Mouse (Mus musculus): ENCODE measurements around the gene Wdr3. TPM values are rescaled to one million over a fixed set of nuclear protein-coding genes. Genes with fewer than 3 reads are reported as not detected.
A peak's percentile ranks its signal among the peaks of the same experiment; 100 is the strongest.

Gene Wdr3
- total and polyA plus RNA-seq, 3 experiments: 4.2 to 95.8 (median 52.4) TPM

DNA sequence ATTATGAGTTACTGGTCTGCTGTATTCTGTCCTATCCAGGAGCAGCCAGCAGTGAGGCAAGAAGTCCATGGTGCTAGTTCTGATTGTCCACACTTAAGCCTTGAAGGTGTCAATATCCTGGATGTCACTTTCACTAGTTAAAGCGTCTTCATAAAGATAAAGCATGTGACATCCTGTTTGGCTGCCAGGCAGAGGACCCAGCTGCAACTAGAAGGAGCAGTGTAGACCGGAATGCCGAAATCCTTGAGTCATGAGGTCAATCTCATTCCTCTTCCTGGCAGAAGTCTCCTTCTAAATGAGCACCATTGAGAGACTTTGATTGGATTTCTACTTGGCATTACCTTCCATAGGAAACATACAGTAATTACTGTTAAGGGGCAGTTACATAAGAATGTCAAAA is 18.3 kb upstream of the Wdr3 start:
- ATAC-seq (ENCODE audit: extremely low read depth, insufficient number of reproducible peaks, low FRiP score, poor library complexity, severe bottlenecking) (no peak), DNase-seq (ENCODE audit: low spot score) (no peak)
- peaks cover 84% of the 10 kb centered on the region for H3K36me3 ChIP-seq (replicated peaks)
- H3K4me3 ChIP-seq (ENCODE audit: low read depth, low read length): no peak overlapping the region
- no peaks in the 10 kb centered on the region for H3K4me1 ChIP-seq (ENCODE audit: insufficient read depth, low read depth, low read length)
- no peaks in the 10 kb centered on the region for H3K27me3 ChIP-seq (ENCODE audit: insufficient read depth, low read length)
- TF ChIP-seq TAL1 (conservative IDR thresholded peaks at IDR 0.05; ENCODE audit: low read depth, low read length): no peak
- TF ChIP-seq GATA1 (IDR thresholded peaks at IDR 0.05; ENCODE audit: borderline replicate concordance, low read length): no peak
- TF ChIP-seq CTCF (IDR thresholded peaks at IDR 0.05; ENCODE audit: low read depth, low read length): no peak
- TF ChIP-seq POLR2AphosphoS5 (IDR thresholded peaks at IDR 0.05; ENCODE audit: insufficient replicate concordance, low read depth, low read length): no peak
- no peak for TF ChIP-seq GATA2 (IDR thresholded peaks at IDR 0.05; ENCODE audit: borderline replicate concordance, low read depth, low read length)
- H3K9me3 ChIP-seq (replicated peaks): no peaks in the 10 kb centered on the region

DNA sequence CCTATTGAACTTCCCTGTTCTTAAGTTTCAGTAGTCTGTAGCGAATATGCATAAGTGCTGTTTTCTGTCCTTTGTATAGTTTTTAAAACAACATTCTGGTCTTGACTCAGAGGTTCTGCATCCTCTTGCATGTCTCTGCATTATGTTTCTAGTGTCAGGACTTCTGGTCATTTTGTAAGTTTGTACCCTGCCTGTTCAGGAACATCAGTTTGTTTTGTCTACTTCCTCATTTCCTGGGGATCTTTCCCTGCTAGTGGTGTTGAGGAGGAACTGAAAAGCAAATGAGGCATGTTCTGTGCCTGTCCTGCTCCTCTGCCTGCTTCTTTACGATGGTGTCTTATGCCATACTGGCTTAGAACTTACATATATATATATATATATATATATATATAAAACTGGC is 13.8 kb upstream of the Wdr3 start:
- ATAC-seq (ENCODE audit: extremely low read depth, insufficient number of reproducible peaks, low FRiP score, poor library complexity, severe bottlenecking) (no peak), DNase-seq (ENCODE audit: low spot score) (no peak)
- H3K36me3 ChIP-seq (replicated peaks): peaks cover 92% of the 10 kb centered on the region
- no peaks in the 10 kb centered on the region for H3K4me1 ChIP-seq (ENCODE audit: insufficient read depth, low read depth, low read length)
- no peak overlapping the region for H3K4me3 ChIP-seq (ENCODE audit: low read depth, low read length)
- H3K9me3 ChIP-seq (replicated peaks): no peaks in the 10 kb centered on the region
- no peaks in the 10 kb centered on the region for H3K27me3 ChIP-seq (ENCODE audit: insufficient read depth, low read length)
- TF ChIP-seq TAL1 (conservative IDR thresholded peaks at IDR 0.05; ENCODE audit: low read depth, low read length) (no peak), POLR2AphosphoS5 (IDR thresholded peaks at IDR 0.05; ENCODE audit: insufficient replicate concordance, low read depth, low read length) (no peak), GATA1 (IDR thresholded peaks at IDR 0.05; ENCODE audit: borderline replicate concordance, low read length) (no peak), GATA2 (IDR thresholded peaks at IDR 0.05; ENCODE audit: borderline replicate concordance, low read depth, low read length) (no peak), CTCF (IDR thresholded peaks at IDR 0.05; ENCODE audit: low read depth, low read length) (no peak)

DNA sequence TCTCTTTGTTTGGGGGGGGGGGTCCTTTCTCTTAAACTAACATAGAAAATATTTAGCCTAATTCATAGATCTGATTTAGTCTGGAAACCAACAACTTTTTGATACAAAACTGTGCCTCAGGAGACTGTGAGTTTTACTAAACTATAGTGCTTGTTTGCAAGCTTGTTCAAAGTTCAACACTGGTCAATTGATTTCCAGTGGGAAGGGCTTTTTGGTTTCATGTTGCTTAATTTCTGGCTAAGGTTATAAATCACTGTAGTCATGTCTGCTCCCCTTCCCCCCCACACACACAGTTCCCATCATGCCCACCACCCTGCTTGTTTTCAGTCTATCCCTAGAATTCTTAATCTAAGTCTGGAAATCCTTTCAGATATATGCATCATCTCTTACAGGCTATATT is 2.8 kb upstream of the Wdr3 start:
- no peak for DNase-seq (ENCODE audit: low spot score)
- peaks cover 60% of the 10 kb centered on the region for H3K36me3 ChIP-seq (replicated peaks)
- TF ChIP-seq GATA2 (IDR thresholded peaks at IDR 0.05; ENCODE audit: borderline replicate concordance, low read depth, low read length) (no peak), TAL1 (conservative IDR thresholded peaks at IDR 0.05; ENCODE audit: low read depth, low read length) (no peak), GATA1 (IDR thresholded peaks at IDR 0.05; ENCODE audit: borderline replicate concordance, low read length) (no peak), POLR2AphosphoS5 (IDR thresholded peaks at IDR 0.05; ENCODE audit: insufficient replicate concordance, low read depth, low read length) (no peak), CTCF (IDR thresholded peaks at IDR 0.05; ENCODE audit: low read depth, low read length) (no peak)
- no peaks in the 10 kb centered on the region for H3K27me3 ChIP-seq (ENCODE audit: insufficient read depth, low read length)
- ATAC-seq (ENCODE audit: extremely low read depth, insufficient number of reproducible peaks, low FRiP score, poor library complexity, severe bottlenecking): no peak
- H3K4me1 ChIP-seq (ENCODE audit: insufficient read depth, low read depth, low read length): peaks cover 20% of the 10 kb centered on the region
- H3K4me3 ChIP-seq (ENCODE audit: low read depth, low read length): no peak overlapping the region
- no peaks in the 10 kb centered on the region for H3K9me3 ChIP-seq (replicated peaks)

DNA sequence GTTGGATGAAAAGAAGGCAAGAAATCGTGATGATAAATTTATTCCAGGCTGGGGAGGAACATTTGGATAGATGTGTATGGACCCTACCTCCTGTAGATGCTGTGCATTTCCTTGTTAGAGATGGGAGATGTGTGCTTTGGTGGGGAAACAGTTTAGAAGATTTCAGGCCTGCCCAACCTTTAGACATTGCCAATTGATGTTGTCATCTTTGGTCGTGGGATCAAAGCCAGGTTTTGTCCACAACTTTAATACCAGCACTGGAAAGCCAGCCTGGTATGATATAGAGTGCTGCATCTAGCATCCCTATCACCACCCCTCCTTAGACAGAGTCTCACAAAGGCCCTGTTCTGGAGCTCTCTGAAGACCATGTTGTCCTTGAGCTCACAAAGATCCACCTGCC is 1.3 kb upstream of the Wdr3 start:
- peaks cover 59% of the 10 kb centered on the region for H3K36me3 ChIP-seq (replicated peaks)
- H3K27me3 ChIP-seq (ENCODE audit: insufficient read depth, low read length): no peaks in the 10 kb centered on the region
- TF ChIP-seq CTCF (IDR thresholded peaks at IDR 0.05; ENCODE audit: low read depth, low read length) (no peak), POLR2AphosphoS5 (IDR thresholded peaks at IDR 0.05; ENCODE audit: insufficient replicate concordance, low read depth, low read length) (no peak)
- DNase-seq (ENCODE audit: low spot score) (no peak), ATAC-seq (ENCODE audit: extremely low read depth, insufficient number of reproducible peaks, low FRiP score, poor library complexity, severe bottlenecking) (no peak)
- peaks cover 23% of the 10 kb centered on the region for H3K4me1 ChIP-seq (ENCODE audit: insufficient read depth, low read depth, low read length)
- H3K4me3 ChIP-seq (ENCODE audit: low read depth, low read length): no peak overlapping the region
- H3K9me3 ChIP-seq (replicated peaks): no peaks in the 10 kb centered on the region

DNA sequence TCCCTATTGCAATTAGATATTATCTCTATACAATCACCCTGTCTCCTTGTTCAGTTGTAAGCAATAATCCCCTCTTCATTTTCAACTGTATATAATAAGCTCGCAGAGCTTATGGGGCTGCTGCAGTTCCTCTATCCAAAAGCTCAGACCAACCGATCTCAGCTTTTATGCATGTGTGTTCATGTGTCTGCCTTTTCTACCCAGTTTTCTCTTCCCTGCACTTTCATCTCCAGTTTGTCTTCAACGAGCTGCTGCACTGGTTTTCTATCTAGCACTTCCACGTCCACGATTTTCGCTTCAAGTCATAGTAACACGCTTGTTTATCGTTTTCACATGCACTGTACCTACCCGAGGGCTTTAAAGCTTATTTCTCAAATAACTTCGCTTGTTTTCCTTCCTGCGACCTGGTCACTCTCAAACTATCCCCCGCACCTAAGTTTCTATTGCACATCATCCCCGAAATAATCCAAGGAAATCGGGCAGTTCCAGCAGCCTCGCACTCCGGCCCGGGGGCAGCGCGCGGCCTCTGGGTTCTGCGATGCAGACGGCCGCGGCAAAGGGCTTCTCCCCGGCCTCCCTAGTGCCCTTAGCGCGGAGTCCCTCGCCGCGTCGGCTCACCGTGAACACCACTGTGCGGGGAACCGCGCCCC is 417 bp downstream of the Wdr3 start:
- no peak for TF ChIP-seq POLR2AphosphoS5 (IDR thresholded peaks at IDR 0.05; ENCODE audit: insufficient replicate concordance, low read depth, low read length)
- TF ChIP-seq GATA2 (IDR thresholded peaks at IDR 0.05; ENCODE audit: borderline replicate concordance, low read depth, low read length): no peak
- TF ChIP-seq TAL1 (conservative IDR thresholded peaks at IDR 0.05; ENCODE audit: low read depth, low read length): no peak
- TF ChIP-seq CTCF (IDR thresholded peaks at IDR 0.05; ENCODE audit: low read depth, low read length): no peak
- no peak for TF ChIP-seq GATA1 (IDR thresholded peaks at IDR 0.05; ENCODE audit: borderline replicate concordance, low read length)
- peaks cover 57% of the 10 kb centered on the region for H3K36me3 ChIP-seq (replicated peaks)
- no peaks in the 10 kb centered on the region for H3K9me3 ChIP-seq (replicated peaks)
- no peak for DNase-seq (ENCODE audit: low spot score)
- H3K4me3 ChIP-seq (ENCODE audit: low read depth, low read length): peak overlapping the region; percentile 92
- peaks cover 23% of the 10 kb centered on the region for H3K4me1 ChIP-seq (ENCODE audit: insufficient read depth, low read depth, low read length)
- no peaks in the 10 kb centered on the region for H3K27me3 ChIP-seq (ENCODE audit: insufficient read depth, low read length)
- ATAC-seq (ENCODE audit: extremely low read depth, insufficient number of reproducible peaks, low FRiP score, poor library complexity, severe bottlenecking): no peak

DNA sequence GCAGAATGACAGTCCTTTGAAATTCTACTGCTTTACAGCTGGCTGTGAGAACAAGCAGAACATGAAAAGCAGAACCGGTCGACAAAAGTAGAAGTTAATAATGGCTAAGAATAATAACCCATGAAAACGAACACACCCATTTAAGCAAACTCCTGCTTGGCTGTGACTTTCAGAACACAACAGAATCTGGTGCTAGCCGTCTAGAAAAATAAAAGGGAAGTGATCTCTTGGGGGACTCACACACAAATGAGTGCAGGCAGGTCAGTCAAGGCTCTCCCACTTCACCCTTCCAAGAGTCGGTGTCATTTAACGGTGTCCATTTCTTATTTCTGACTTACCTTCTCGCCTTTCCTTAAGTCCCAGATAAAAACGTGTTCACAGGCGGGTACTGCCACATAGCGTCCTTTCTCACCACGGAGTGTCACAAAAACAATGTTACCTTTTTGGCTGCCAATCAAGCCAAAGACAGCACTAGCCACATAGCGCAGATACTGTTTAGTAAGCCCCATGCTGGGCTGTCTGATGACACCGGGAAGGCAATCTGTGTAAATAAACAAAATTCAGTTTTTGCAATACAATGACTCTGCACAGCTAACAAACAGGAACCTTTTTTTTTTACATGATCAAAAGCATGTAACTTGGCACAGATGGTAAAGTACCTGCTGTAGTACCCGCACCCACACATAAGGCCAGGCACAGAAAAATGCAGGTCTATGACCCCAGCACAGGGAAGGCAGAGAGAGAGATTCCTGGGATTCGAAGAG is 1.3 kb downstream of the Wdr3 start:
- peaks cover 58% of the 10 kb centered on the region for H3K36me3 ChIP-seq (replicated peaks)
- no peaks in the 10 kb centered on the region for H3K9me3 ChIP-seq (replicated peaks)
- TF ChIP-seq GATA1 (IDR thresholded peaks at IDR 0.05; ENCODE audit: borderline replicate concordance, low read length) (no peak), POLR2AphosphoS5 (IDR thresholded peaks at IDR 0.05; ENCODE audit: insufficient replicate concordance, low read depth, low read length) (no peak), TAL1 (conservative IDR thresholded peaks at IDR 0.05; ENCODE audit: low read depth, low read length) (no peak), GATA2 (IDR thresholded peaks at IDR 0.05; ENCODE audit: borderline replicate concordance, low read depth, low read length) (no peak), CTCF (IDR thresholded peaks at IDR 0.05; ENCODE audit: low read depth, low read length) (no peak)
- ATAC-seq (ENCODE audit: extremely low read depth, insufficient number of reproducible peaks, low FRiP score, poor library complexity, severe bottlenecking) (no peak), DNase-seq (ENCODE audit: low spot score) (no peak)
- H3K4me1 ChIP-seq (ENCODE audit: insufficient read depth, low read depth, low read length): peaks cover 23% of the 10 kb centered on the region
- no peaks in the 10 kb centered on the region for H3K27me3 ChIP-seq (ENCODE audit: insufficient read depth, low read length)
- peak overlapping the region; percentile 92 for H3K4me3 ChIP-seq (ENCODE audit: low read depth, low read length)
